14 mouse cellular contexts compared by ENCODE assay signal in genomic region chr2:68379631-68380030, GRCm38 (mm10).
DNase-seq lines count a peak whose midpoint lies in the region; ATAC-seq and TF ChIP-seq lines count a peak whose summit lies in the region.
"Had no signal": no experiment of that assay in that cellular context is flagged by ENCODE, and none has a peak within 500 bp of the region (broad histone marks: within the 10 kb centered on the region; RNA-seq: fewer than 3 reads in every experiment).

No protein-coding gene starts in this region.

- ATAC-seq in embryonic facial prominence, embryonic 12.5 days (ENCODE audit: insufficient number of reproducible peaks, insufficient read depth, low FRiP score, low TSS enrichment), result peak; percentile 44; the same call in 1 of the 2 replicates
- no peak for ATAC-seq in kidney, embryonic 16.5 days (ENCODE audit: low FRiP score, low TSS enrichment)
- no peak for ATAC-seq in heart, embryonic 14.5 days (ENCODE audit: insufficient number of reproducible peaks, insufficient read depth, low FRiP score, low read depth)
- peak; percentile 54; the same call in 1 of the 2 replicates for ATAC-seq in limb, embryonic 14.5 days (ENCODE audit: low FRiP score, low read depth)
- ATAC-seq: forebrain, postnatal 0 days; intestine, embryonic 15.5 days had no signal

- TF ChIP-seq POLR2A in limb, embryonic 14.5 days (IDR thresholded peaks at IDR 0.05; ENCODE audit: borderline replicate concordance, extremely low read depth, insufficient read depth, insufficient read length), result no peak

- peak overlapping the region; percentile 9; the same call in 1 of the 2 replicates for H3K27ac ChIP-seq in embryonic facial prominence, embryonic 12.5 days
- H3K27ac ChIP-seq in embryonic facial prominence, embryonic 10.5 days (replicated peaks), result no peak overlapping the region; the same call in 1 of the 2 replicates
- peak overlapping the region; percentile 64; the same call in 1 of the 2 replicates for H3K27ac ChIP-seq in kidney, embryonic 16.5 days (ENCODE audit: low read length)
- H3K27ac ChIP-seq in heart, embryonic 14.5 days (replicated peaks in 1 of 2; ENCODE audit: control insufficient read depth in 1 of 2, insufficient read depth in 1 of 2, low read depth in 2 of 2, low read length in 2 of 2), result peak overlapping the region; percentile 86 to 89
- H3K27ac ChIP-seq in limb, embryonic 14.5 days (replicated peaks; ENCODE audit: low read depth, low read length), result 0 out of 2 replicates have a peak overlapping the region, but pooled peaks have one; percentile 8
- H3K27ac ChIP-seq: intestine, embryonic 15.5 days; liver, embryonic 15.5 days had no signal

- peaks cover 23% of the 10 kb centered on the region for H3K4me1 ChIP-seq in embryonic facial prominence, embryonic 12.5 days
- peaks cover 70% of the 10 kb centered on the region for H3K4me1 ChIP-seq in embryonic facial prominence, embryonic 10.5 days
- peaks cover 69% of the 10 kb centered on the region for H3K4me1 ChIP-seq in kidney, embryonic 16.5 days (ENCODE audit: insufficient read depth, low read length)
- peaks cover 50 to 76% of the 10 kb centered on the region in 2 experiments for H3K4me1 ChIP-seq in heart, embryonic 14.5 days (ENCODE audit: control insufficient read depth in 2 of 2, insufficient read depth in 2 of 2, low read length in 2 of 2)
- no peaks in the 10 kb centered on the region for H3K4me1 ChIP-seq in limb, embryonic 14.5 days (ENCODE audit: control insufficient read depth, insufficient read depth, low read length)

- no peak overlapping the region for H3K9ac ChIP-seq in embryonic facial prominence, embryonic 12.5 days
- 0 out of 2 replicates have a peak overlapping the region, but pooled peaks have one; percentile 37 for H3K9ac ChIP-seq in kidney, embryonic 16.5 days (replicated peaks; ENCODE audit: low read length)
- no peak overlapping the region; the same call in 1 of the 2 replicates for H3K9ac ChIP-seq in heart, embryonic 14.5 days (ENCODE audit: low read length)
- H3K9ac ChIP-seq in limb, embryonic 14.5 days (ENCODE audit: low read depth, low read length, severe bottlenecking), result no peak overlapping the region
- H3K9ac ChIP-seq: forebrain, postnatal 0 days; intestine, embryonic 15.5 days; liver, embryonic 15.5 days had no signal

- no peaks in the 10 kb centered on the region for H3K27me3 ChIP-seq in embryonic facial prominence, embryonic 12.5 days
- H3K27me3 ChIP-seq in embryonic facial prominence, embryonic 10.5 days (replicated peaks; ENCODE audit: low read depth, poor library complexity, severe bottlenecking), result no peaks in the 10 kb centered on the region
- H3K27me3 ChIP-seq in kidney, embryonic 16.5 days (ENCODE audit: insufficient read depth, low read length), result no peaks in the 10 kb centered on the region
- H3K27me3 ChIP-seq in heart, embryonic 14.5 days (ENCODE audit: control insufficient read depth, insufficient read depth, low read length), result no peaks in the 10 kb centered on the region
- no peaks in the 10 kb centered on the region for H3K27me3 ChIP-seq in limb, embryonic 14.5 days (ENCODE audit: control insufficient read depth, insufficient read depth, low read length)
- H3K27me3 ChIP-seq: intestine, embryonic 15.5 days; liver, embryonic 15.5 days had no signal

- no peak overlapping the region for H3K4me3 ChIP-seq in embryonic facial prominence, embryonic 12.5 days
- H3K4me3 ChIP-seq in embryonic facial prominence, embryonic 10.5 days, result no peak overlapping the region
- no peak overlapping the region for H3K4me3 ChIP-seq in kidney, embryonic 16.5 days (ENCODE audit: low read length)
- no peak overlapping the region for H3K4me3 ChIP-seq in heart, embryonic 14.5 days (ENCODE audit: control insufficient read depth in 1 of 2, insufficient read depth in 1 of 2, low read depth in 1 of 2, low read length in 2 of 2)
- H3K4me3 ChIP-seq in limb, embryonic 14.5 days (replicated peaks; ENCODE audit: low read length), result no peak overlapping the region
- H3K4me3 ChIP-seq: intestine, embryonic 15.5 days; liver, embryonic 15.5 days had no signal

- 36% methylated on average over 11 of the region's 11 CpGs for WGBS in embryonic facial prominence, embryonic 12.5 days
- WGBS in embryonic facial prominence, embryonic 10.5 days, result 49% methylated on average over 11 of the region's 11 CpGs
- 25% methylated on average over 11 of the region's 11 CpGs for WGBS in kidney, embryonic 16.5 days
- 26% methylated on average over 11 of the region's 11 CpGs for WGBS in heart, embryonic 14.5 days
- WGBS in limb, embryonic 14.5 days, result 57% methylated on average over 11 of the region's 11 CpGs

- H3K4me2 ChIP-seq in embryonic facial prominence, embryonic 12.5 days (replicated peaks), result no peak overlapping the region
- H3K4me2 ChIP-seq in kidney, embryonic 16.5 days (replicated peaks; ENCODE audit: low read depth, low read length), result no peak overlapping the region
- H3K4me2 ChIP-seq in heart, embryonic 14.5 days (ENCODE audit: low read length), result 0 out of 2 replicates have a peak overlapping the region, but pooled peaks have one; percentile 4
- H3K4me2 ChIP-seq in limb, embryonic 14.5 days (replicated peaks; ENCODE audit: low read depth, low read length, severe bottlenecking), result no peak overlapping the region
- H3K4me2 ChIP-seq: intestine, embryonic 15.5 days; liver, embryonic 15.5 days had no signal

- intact Hi-C loops in left cerebral cortex, postnatal 25 days (cut with DNase I), result no loop called here

- DNase-seq in embryonic facial prominence, embryonic 10.5 days (ENCODE audit: low spot score), result no peak
- DNase-seq in kidney, adult 9 months, result no peak
- DNase-seq in limb, embryonic 14.5 days (ENCODE audit: low spot score), result peak; percentile 13
- DNase-seq in layer of hippocampus, adult 18-20 months (ENCODE audit: low spot score in 2 of 2), result no peak
- DNase-seq in left cerebral cortex, postnatal 25 days (ENCODE audit: low spot score in 2 of 2), result no peak
- DNase-seq: cerebellum, adult 2 months; forebrain, postnatal 0 days; gastrocnemius, postnatal 14 days; thymus, postnatal 25 days had no signal

- H3K9me3 ChIP-seq in embryonic facial prominence, embryonic 12.5 days, result no peaks in the 10 kb centered on the region
- H3K9me3 ChIP-seq in embryonic facial prominence, embryonic 10.5 days, result no peaks in the 10 kb centered on the region
- no peaks in the 10 kb centered on the region for H3K9me3 ChIP-seq in kidney, embryonic 16.5 days (ENCODE audit: low read length)
- H3K9me3 ChIP-seq in heart, embryonic 14.5 days (ENCODE audit: control insufficient read depth, low read length), result no peaks in the 10 kb centered on the region
- no peaks in the 10 kb centered on the region for H3K9me3 ChIP-seq in limb, embryonic 14.5 days (ENCODE audit: control insufficient read depth, low read length)
- H3K9me3 ChIP-seq: intestine, embryonic 15.5 days; liver, embryonic 15.5 days had no signal

- no peaks in the 10 kb centered on the region for H3K36me3 ChIP-seq in embryonic facial prominence, embryonic 12.5 days
- 0 out of 2 replicates have a peak, but pooled peaks cover 3% of the 10 kb centered on the region for H3K36me3 ChIP-seq in embryonic facial prominence, embryonic 10.5 days (replicated peaks)
- no peaks in the 10 kb centered on the region; the same call in 1 of the 2 replicates for H3K36me3 ChIP-seq in kidney, embryonic 16.5 days (ENCODE audit: insufficient read depth, low read length)
- peaks cover 16% of the 10 kb centered on the region; the same call in 1 of the 2 replicates for H3K36me3 ChIP-seq in heart, embryonic 14.5 days (ENCODE audit: control insufficient read depth, insufficient read depth, low read length)
- 0 out of 2 replicates have a peak, but pooled peaks cover 4% of the 10 kb centered on the region for H3K36me3 ChIP-seq in limb, embryonic 14.5 days (ENCODE audit: control insufficient read depth, insufficient read depth, low read length)
- H3K36me3 ChIP-seq: intestine, embryonic 15.5 days; liver, embryonic 15.5 days had no signal

Comparison
In these comparisons a context has a peak if more than half of its experiments do, and no peak if none do; other contexts are left out.
1. ATAC-seq: peak in embryonic facial prominence, embryonic 12.5 days (single experiment) and limb, embryonic 14.5 days (single experiment); none in kidney, embryonic 16.5 days (single experiment) and heart, embryonic 14.5 days (single experiment).